Mouse (Mus musculus): ENCODE measurements around the gene Fam118a. TPM values are rescaled to one million over a fixed set of nuclear protein-coding genes. Genes with fewer than 3 reads are reported as not detected.
A peak's percentile ranks its signal among the peaks of the same experiment; 100 is the strongest.
"Not testable (repeated sequence)": the region's sequence is repeated elsewhere in the genome, so short reads cannot be mapped to it uniquely, and the experiment has no call there.

Fam118a gene
- polyA plus RNA-seq (2015; fragmentation: Nextera tagmentation; extraction: Ambion mirVana): 29.8 and 30.4 TPM in 2 replicates

DNA sequence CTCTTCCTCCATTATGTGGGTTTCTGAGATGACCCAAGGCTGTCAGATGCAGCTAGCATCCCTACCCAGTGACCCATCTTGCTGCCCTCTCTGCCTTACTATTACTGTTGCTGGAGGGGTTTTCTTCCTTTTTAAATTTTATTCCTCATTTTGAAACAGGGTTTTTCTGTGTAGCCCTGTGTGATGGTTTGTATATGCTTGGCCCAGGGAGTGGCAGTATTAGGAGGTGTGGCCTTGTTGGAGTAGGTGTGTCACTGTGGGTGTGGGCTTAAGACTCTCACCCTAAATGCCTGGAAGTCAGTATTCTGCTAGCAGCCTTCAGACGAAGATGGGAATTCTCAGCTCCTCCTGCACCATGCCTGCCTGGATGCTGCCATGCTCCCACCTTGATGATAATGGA, at the start of gene Fam118a:
TSS of gene Fam118a (plus strand) at position 301 of the 400 bp plus-strand sequence.
- not testable (repeated sequence) for H3K4me3 ChIP-seq (replicated peaks); H3K36me3 ChIP-seq; H3K27me3 ChIP-seq (replicated peaks); H3K9me3 ChIP-seq; H3K4me2 ChIP-seq; H3K4me1 ChIP-seq; H3K27ac ChIP-seq; H3K9ac ChIP-seq; ATAC-seq (ENCODE audit: insufficient read depth, low FRiP score, low read depth)
- 48% methylated on average over 1 of the region's 1 CpGs for WGBS

DNA sequence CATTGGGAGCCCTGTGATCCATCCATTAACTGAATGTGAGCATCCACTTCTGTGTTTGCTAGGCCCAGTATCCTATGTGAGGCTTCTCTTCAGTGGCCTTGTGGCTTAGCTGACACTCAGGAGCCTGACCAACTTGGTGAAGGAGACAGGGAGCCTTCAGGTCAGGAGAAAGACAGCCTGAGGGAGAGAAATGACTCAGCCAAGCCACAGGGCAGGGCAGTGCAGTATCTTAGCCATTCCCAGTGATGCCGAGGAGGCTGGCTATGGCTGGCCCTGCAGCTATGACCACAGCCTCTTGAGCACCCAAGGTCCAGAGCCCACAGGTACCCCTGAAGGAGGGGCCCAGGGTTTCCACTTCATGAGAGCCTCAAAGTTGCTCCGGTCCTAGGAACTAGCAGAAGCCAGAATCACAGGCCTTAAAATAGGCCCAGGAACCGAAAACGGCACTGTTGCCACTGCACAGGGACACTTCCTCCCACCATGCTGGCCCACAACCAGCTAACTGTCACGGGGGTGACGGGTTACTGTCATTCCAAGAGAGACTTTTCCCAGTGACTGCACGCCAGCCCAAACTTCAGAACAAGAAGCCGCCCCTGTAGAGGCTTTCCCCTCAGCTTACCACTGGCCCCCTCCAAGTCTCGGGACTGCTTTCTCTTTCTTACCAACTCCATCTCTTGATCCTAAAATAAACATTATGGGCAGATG, 47.0 kb upstream of the Fam118a start:
- H3K9ac ChIP-seq: no peak overlapping the region
- H3K4me2 ChIP-seq: no peak overlapping the region
- no peak overlapping the region for H3K27ac ChIP-seq
- no peak for ATAC-seq (ENCODE audit: insufficient read depth, low FRiP score, low read depth)
- no peaks in the 10 kb centered on the region for H3K27me3 ChIP-seq (replicated peaks)
- H3K4me1 ChIP-seq: peaks cover 12% of the 10 kb centered on the region
- WGBS: 66% methylated on average over 9 of the region's 9 CpGs
- H3K36me3 ChIP-seq: no peaks in the 10 kb centered on the region
- H3K9me3 ChIP-seq: no peaks in the 10 kb centered on the region
- H3K4me3 ChIP-seq (replicated peaks): no peak overlapping the region

DNA sequence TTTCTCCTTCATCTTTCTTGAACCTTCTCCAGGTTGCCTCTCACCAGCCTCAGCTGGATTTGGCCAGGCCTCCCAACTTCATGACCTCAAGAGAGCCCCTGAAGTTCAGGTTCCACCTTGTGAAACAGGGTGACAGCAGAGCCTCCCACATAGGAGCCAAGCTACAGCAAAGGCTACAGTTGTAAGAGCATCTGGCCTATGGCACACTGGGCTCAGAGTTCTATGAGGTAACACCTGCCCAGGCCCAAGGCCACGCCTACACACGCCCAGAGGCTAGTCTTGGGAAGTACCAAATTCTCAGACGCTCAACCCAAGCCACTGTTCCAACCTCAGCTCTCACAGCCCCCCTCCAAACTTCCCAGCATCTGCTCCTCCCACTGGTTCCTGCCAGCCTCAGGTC, 45.9 kb upstream of the Fam118a start:
- ATAC-seq (ENCODE audit: insufficient read depth, low FRiP score, low read depth): no peak
- Histone ChIP-seq H3K36me3 (no peaks in the 10 kb centered on the region), H3K4me3 (replicated peaks) (no peak overlapping the region), H3K27ac (no peak overlapping the region), H3K9ac (no peak overlapping the region), H3K9me3 (no peaks in the 10 kb centered on the region), H3K4me2 (no peak overlapping the region), H3K4me1 (peaks cover 18% of the 10 kb centered on the region), H3K27me3 (replicated peaks) (no peaks in the 10 kb centered on the region)
- WGBS: 65% methylated on average over 3 of the region's 3 CpGs

DNA sequence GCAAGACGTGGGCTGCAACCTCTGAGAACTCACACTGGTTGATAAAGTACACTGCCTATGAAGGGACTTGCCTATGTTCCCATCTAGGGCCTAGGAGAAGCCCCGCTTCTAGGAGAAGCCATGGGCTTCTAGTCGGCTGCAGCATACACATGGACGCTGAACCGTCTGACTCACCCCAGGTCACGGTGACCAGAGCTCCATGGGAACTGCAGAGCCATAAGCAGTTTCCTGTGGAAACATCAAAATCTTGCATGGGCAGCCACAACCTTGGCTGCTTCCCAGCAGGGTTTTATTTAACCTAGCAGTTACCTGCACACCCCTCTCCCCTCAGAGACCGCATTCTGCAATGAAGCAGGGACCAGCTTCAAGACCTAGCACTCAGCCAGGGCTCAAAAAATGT, 45.0 kb upstream of the Fam118a start:
- Histone ChIP-seq H3K36me3 (no peaks in the 10 kb centered on the region), H3K9ac (no peak overlapping the region), H3K27ac (no peak overlapping the region), H3K4me1 (peaks cover 22% of the 10 kb centered on the region), H3K9me3 (no peaks in the 10 kb centered on the region), H3K4me2 (no peak overlapping the region), H3K4me3 (replicated peaks) (no peak overlapping the region), H3K27me3 (replicated peaks) (no peaks in the 10 kb centered on the region)
- 83% methylated on average over 7 of the region's 7 CpGs for WGBS
- no peak for ATAC-seq (ENCODE audit: insufficient read depth, low FRiP score, low read depth)

DNA sequence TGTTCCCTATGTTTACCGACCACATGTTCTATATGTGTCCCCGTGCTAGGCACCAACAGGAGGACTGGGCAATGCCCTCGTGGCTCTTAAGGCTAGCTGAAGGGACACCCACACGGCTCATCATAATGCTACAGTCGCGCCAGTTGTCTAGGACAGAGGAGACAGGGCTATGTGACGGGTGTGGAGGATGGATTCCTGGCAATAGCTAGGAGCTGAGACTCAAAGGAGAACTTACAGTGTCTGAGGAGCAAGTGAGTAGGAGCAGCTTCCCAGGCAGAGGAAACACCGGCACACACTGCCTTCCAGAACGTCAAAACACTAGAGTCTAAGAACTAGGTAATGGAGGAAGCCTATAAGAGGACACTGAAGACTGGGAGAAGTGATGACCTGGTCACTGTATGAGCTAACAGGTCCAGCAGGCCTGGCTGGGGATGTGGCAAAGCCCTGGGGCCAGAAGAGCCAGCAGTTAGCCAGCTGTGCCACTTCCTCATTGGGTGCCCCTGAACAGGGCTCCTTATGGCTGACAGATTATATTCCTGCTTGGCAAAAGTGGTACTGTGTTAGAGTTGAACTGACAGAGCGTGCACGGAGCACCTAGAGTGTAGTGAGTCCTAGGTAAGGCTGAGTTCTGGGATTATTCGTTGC, 43.1 kb upstream of the Fam118a start:
- H3K9ac ChIP-seq: no peak overlapping the region

DNA sequence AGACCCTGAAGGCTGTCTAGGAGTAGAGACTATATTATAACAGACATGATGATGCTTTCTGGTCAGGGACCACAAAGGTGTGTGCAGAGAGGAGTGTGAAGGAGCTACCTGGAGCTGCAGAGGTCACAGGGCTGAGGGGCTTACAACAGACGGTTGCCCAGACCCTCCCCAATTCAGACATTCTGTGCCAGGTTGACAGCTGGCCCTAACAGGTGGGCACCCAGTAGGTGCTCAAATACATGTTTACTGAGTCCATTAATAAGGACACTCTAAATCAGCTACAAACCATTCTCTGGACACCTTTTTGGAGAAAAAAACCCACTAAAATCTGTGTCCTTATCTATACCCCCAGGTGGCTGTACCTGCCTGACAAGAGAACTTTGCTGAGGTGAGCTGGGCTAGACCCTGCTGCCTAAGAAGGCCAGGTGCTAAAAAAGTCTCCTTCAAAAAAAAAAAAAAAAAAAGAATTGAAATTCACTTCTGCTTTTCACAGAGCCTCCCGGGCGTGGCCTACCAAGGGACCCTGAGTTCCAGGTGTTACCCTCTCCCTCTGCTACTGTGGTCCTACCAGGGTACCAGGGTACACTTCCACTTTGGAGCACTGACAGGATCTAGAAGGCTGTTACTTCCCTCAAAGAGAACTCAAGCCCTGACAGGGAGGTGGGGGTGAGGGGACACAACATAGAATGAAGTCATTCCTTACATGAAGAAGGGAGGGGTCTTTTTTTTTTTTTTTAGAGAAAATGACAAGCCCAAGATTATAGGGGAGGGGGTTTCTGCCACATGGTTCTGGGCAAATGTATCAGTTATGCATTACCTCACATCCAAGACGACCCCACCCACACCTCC, 42.4 kb upstream of the Fam118a start:
- Histone ChIP-seq H3K4me1 (peaks cover 22% of the 10 kb centered on the region), H3K27me3 (replicated peaks) (no peaks in the 10 kb centered on the region), H3K9ac (no peak overlapping the region), H3K27ac (no peak overlapping the region), H3K4me2 (peak overlapping the region; percentile 88), H3K9me3 (no peaks in the 10 kb centered on the region), H3K36me3 (no peaks in the 10 kb centered on the region), H3K4me3 (replicated peaks) (peak overlapping the region; percentile 78)
- no peak for ATAC-seq (ENCODE audit: insufficient read depth, low FRiP score, low read depth)
- WGBS: 66% methylated on average over 4 of the region's 4 CpGs

More for the DNA sequence above, 43.1 kb upstream of the Fam118a start:
- 87% methylated on average over 12 of the region's 12 CpGs for WGBS
- Histone ChIP-seq H3K9me3 (no peaks in the 10 kb centered on the region), H3K4me3 (replicated peaks) (no peak overlapping the region), H3K4me1 (peaks cover 22% of the 10 kb centered on the region), H3K27ac (no peak overlapping the region), H3K4me2 (0 out of 2 replicates have a peak overlapping the region, but pooled peaks have one; percentile 1), H3K27me3 (replicated peaks) (no peaks in the 10 kb centered on the region), H3K36me3 (no peaks in the 10 kb centered on the region)
- ATAC-seq (ENCODE audit: insufficient read depth, low FRiP score, low read depth): no peak

DNA sequence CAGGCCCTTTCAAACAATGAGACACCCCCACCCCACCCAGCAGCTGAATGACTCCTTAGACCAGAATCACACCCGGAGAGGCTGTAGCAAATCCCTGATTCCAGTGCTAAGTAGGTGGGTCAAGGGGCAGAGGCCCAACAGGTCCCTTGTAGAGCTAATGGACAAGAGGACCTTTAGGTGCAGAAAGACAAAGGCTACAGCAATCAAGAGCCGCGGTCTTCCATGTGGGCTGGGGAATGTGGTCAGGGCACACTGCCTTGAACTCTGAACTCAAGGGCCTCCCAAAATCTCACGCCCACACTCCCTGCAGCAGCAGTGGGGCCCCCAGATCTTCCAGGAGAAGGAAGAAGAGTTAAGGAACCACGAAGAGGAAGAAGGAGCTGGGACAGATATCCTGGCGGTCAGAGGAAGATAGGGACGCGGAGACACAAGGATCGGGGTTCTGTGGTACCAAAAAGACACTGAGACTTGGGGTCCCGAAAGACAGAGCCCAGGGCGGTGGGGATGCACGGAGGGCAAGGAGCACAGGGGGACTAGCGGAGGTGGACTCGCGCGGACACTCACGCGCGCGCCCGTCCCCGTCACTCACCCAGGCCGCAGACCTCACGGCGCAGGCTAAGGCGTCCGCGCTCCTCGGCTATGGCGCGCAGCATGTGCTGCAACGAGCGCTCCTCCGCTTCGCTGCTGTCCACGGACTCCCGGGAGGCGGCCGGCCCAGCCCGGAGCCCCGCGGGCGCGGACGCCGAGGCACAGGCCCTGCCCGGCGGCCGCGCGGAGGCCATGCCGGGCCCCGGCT, 41.5 kb upstream of the Fam118a start:
- H3K4me2 ChIP-seq: peak overlapping the region; percentile 88
- H3K27me3 ChIP-seq (replicated peaks): no peaks in the 10 kb centered on the region
- H3K27ac ChIP-seq: peak overlapping the region; percentile 40
- H3K9me3 ChIP-seq: no peaks in the 10 kb centered on the region
- peak overlapping the region; percentile 85 for H3K9ac ChIP-seq
- H3K36me3 ChIP-seq: no peaks in the 10 kb centered on the region
- under 1% methylated on average over 52 of the region's 53 CpGs for WGBS
- peak; percentile 57 for ATAC-seq (ENCODE audit: insufficient read depth, low FRiP score, low read depth)
- H3K4me1 ChIP-seq: peaks cover 22% of the 10 kb centered on the region
- peak overlapping the region; percentile 78 for H3K4me3 ChIP-seq (replicated peaks)

DNA sequence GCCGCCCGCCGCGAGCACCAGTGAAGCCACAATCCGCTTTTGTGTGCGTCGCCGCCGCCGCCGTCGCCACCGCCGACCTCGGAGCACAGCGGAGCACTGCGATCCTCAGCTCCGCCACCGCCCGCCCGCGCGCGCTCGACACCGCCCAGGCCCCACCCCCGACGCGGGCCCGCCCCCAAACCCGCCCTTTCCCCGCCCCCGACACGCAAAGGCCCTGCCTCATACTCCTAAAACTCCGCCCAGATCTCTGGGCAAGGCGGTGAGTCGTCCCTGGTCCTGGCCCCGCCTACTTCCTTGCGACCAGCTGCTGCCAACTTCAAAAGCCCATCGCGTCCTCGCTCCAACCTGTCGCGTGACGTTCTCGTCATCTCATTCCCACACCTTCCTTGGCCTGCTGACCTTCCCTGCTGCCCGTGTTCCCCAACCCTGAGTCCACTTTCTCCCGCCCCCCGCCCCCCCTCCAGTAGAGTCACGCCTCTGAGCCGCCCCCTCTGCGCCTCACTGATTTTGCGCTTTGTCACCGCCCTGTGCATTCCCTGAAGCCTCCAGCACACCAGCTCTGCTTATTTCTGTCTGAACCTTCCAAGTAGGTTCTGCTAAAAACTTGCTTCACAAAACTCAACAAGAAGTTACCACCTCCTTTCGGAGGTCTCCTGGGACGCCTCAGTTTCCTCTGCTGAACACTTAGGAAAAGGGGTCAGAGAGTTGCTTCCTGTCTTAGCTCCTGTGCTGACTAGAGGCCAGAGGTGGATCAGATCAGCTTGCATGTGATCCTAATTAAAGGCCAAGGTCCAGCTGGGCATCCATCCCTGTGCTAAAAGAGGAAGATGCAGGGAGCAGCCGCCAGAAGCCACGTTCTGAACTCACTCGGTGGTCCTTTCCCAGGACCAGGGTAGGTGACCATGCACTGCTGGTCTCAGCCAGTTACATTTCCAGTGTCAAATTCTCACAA, 40.6 kb upstream of the Fam118a start, which contains the start of gene 5031439G07Rik:
TSS of gene 5031439G07Rik (minus strand) at position 678 of the 952 bp plus-strand sequence.
- H3K27ac ChIP-seq: peak within 1 kb of the TSS; percentile 73
- peaks cover 22% of the 10 kb centered on the region for H3K4me1 ChIP-seq
- no peaks in the 10 kb centered on the region for H3K9me3 ChIP-seq
- ATAC-seq (ENCODE audit: insufficient read depth, low FRiP score, low read depth): peak; percentile 89
- no peaks in the 10 kb centered on the region for H3K27me3 ChIP-seq (replicated peaks)
- H3K36me3 ChIP-seq: no peaks in the 10 kb centered on the region
- H3K9ac ChIP-seq: peak within 1 kb of the TSS; percentile 85
- H3K4me3 ChIP-seq (replicated peaks): peak within 1 kb of the TSS; percentile 78
- peak within 1 kb of the TSS; percentile 88 for H3K4me2 ChIP-seq
- 2% methylated on average over 59 of the region's 59 CpGs for whole genome bisulfite sequencing

DNA sequence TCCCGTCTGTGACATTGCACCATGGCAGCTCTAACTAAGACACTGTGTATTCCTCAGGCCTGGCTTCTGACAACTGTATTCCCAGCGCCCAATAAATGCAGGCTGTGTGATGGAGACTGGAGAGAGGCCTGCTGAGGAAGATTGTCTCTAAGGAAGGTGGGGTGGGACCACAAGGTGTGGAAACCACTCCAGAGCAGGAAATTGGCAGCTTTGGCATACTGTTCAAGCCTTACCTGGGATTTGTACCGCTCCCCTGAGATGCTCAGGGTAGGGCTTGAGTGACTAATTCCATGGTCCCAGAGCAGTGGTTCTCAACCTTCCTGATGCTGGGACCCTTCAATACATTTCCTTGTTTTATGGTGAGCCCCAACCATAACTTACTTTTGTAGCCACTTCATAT, 39.6 kb upstream of the Fam118a start:
- Histone ChIP-seq H3K36me3 (no peaks in the 10 kb centered on the region), H3K9me3 (no peaks in the 10 kb centered on the region), H3K4me2 (no peak overlapping the region), H3K27me3 (replicated peaks) (no peaks in the 10 kb centered on the region), H3K9ac (no peak overlapping the region), H3K4me3 (replicated peaks) (no peak overlapping the region), H3K4me1 (peaks cover 18% of the 10 kb centered on the region), H3K27ac (no peak overlapping the region)
- ATAC-seq (ENCODE audit: insufficient read depth, low FRiP score, low read depth): no peak
- WGBS: 72% methylated on average over 3 of the region's 3 CpGs

DNA sequence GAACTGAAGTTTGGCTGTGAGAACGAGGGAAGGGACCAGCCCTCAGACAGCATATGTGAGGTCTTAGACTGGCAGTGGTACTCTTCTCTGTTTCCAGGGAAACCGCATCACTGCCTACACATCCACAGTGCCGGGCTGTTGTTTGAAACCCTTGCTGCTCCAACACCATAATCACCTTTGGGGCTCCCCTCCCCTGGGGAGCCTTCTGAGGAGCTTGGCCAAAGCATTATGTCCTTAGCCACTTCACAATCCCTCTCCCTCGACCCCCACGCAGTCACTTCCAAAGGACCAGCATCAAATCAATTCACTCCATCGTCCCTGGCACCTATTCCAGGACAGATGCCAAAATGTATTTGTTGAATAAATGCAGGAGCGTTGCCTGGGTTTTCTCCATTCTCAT, 39.0 kb upstream of the Fam118a start:
- Histone ChIP-seq H3K4me2 (no peak overlapping the region), H3K27ac (no peak overlapping the region), H3K4me3 (replicated peaks) (no peak overlapping the region), H3K9me3 (no peaks in the 10 kb centered on the region), H3K36me3 (no peaks in the 10 kb centered on the region), H3K4me1 (peaks cover 18% of the 10 kb centered on the region), H3K27me3 (replicated peaks) (no peaks in the 10 kb centered on the region), H3K9ac (no peak overlapping the region)
- ATAC-seq (ENCODE audit: insufficient read depth, low FRiP score, low read depth): no peak
- 67% methylated on average over 7 of the region's 7 CpGs for WGBS
